Mouse (Mus musculus) G1E (cell line): ENCODE results near the gene Foxn4.

Experiments used
- CTCF ChIP-seq: IDR thresholded peaks from 2 replicates; pipeline ENCODE4 v1.5.1; 2012; ENCODE audit warnings: low read depth, low read length, inconsistent platforms, mixed read lengths
- GATA1 ChIP-seq: IDR thresholded peaks from 2 replicates; pipeline ENCODE4 v1.6.1; 2012; ENCODE audit warnings: borderline replicate concordance, low read length, inconsistent platforms, mixed read lengths

DNA sequence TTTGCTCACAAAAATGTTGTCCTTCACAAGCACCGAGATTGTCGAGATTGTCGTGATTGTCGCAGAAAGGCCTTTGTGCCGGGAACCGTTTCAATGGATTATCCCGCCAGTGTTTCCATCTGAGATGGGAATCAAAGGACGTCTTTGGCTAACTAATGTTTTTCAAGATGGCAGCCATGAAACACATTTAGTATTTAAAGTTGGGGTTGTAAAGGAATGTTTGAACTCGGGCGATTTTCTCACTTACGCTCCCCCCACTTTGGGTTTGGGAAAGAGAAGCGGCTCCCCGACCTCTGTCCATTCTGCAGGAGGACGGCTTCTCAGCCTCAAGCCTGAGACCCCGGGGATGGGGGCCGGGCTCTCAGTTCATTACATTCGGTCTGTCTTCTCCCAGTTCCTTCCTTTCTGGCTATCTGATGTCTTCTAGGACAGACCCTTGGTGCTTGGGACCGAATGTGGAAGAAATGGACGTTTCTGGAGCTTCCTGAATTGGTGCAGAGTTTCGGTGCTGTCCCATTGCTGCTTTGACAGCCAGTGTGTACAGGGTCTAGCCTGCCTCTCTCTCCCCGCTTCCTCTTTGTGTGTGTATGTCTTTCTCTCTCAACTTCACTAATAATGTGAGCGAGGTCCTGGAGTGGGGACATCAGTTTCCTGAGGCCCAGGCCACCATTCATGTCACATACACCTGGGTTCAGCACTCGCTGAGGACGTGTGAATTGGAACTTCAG lies 26.4 kb upstream of the Foxn4 start:
- TF ChIP-seq GATA1 (no peak), CTCF (no peak)
